Mouse (Mus musculus): ENCODE data around the gene Gm21964. TPM values are rescaled to one million over a fixed set of nuclear protein-coding genes. Genes with fewer than 3 reads are reported as not detected.

The Gm21964 gene
- not detected in 2 replicates for polyA plus RNA-seq (2016; fragmentation: Nextera tagmentation; extraction: Ambion mirVana)

GRCm38 (mm10) chr8:110100907-110101306 lies at the start of gene Gm21964:
Gene Gm21964, plus strand, starts transcription at chr8:110101207.
- H3K27ac ChIP-seq: no peak within 1 kb of the TSS
- no peaks in the 10 kb centered on the region for H3K9me3 ChIP-seq
- no peak within 1 kb of the TSS for H3K4me3 ChIP-seq
- WGBS: 87% methylated on average over 12 of the region's 12 CpGs
- no peaks in the 10 kb centered on the region for H3K36me3 ChIP-seq (replicated peaks)
- H3K4me1 ChIP-seq: no peaks in the 10 kb centered on the region
- DNase-seq (ENCODE audit: extremely low spot score, low spot score): no peak
- no peaks in the 10 kb centered on the region for H3K27me3 ChIP-seq (ENCODE audit: poor library complexity, severe bottlenecking)

DNA sequence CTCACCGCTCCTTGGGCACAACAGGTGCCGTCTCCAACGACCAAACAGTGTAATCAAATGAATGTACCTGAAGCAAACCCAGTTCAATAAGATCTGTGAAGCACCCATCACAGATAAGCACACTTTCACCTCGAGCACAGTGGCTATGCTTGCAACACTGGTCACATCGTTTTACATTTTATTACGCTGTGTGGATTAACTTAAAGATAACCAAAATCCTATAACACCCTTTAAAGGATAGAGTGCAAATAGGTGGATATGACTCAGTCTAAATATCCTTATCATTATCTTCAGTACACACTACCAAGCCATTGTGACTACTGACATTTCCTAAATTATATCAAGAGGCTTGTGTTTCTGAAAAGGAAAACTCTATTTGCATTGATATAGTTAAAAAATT lies 49.8 kb upstream of the Gm21964 start:
- Histone ChIP-seq H3K9me3 (no peaks in the 10 kb centered on the region), H3K36me3 (replicated peaks) (no peaks in the 10 kb centered on the region), H3K27me3 (ENCODE audit: poor library complexity, severe bottlenecking) (no peaks in the 10 kb centered on the region), H3K4me1 (no peaks in the 10 kb centered on the region), H3K4me3 (no peak overlapping the region), H3K27ac (no peak overlapping the region)
- no peak for DNase-seq (ENCODE audit: extremely low spot score, low spot score)
- 85% methylated on average over 6 of the region's 6 CpGs for WGBS

- DNase-seq (ENCODE audit: extremely low spot score, low spot score): no peak
Observed at GRCm38 (mm10) chr8:110058207-110058606, 42.8 kb upstream of the Gm21964 start.

GRCm38 (mm10) chr8:110064161-110064560 lies 36.8 kb upstream of the Gm21964 start:
- 82% methylated on average over 9 of the region's 9 CpGs for WGBS
- Histone ChIP-seq H3K27me3 (ENCODE audit: poor library complexity, severe bottlenecking) (no peaks in the 10 kb centered on the region), H3K4me3 (no peak overlapping the region), H3K9me3 (no peaks in the 10 kb centered on the region; the same call in 1 of the 2 replicates), H3K4me1 (no peaks in the 10 kb centered on the region), H3K27ac (no peak overlapping the region), H3K36me3 (replicated peaks) (no peaks in the 10 kb centered on the region)
- DNase-seq (ENCODE audit: extremely low spot score, low spot score): no peak

More at GRCm38 (mm10) chr8:110058207-110058606, 42.8 kb upstream of the Gm21964 start:
- no peaks in the 10 kb centered on the region for H3K4me1 ChIP-seq
- H3K27me3 ChIP-seq (ENCODE audit: poor library complexity, severe bottlenecking): no peaks in the 10 kb centered on the region
- H3K9me3 ChIP-seq: no peaks in the 10 kb centered on the region
- H3K36me3 ChIP-seq (replicated peaks): no peaks in the 10 kb centered on the region
- WGBS: 87% methylated on average over 8 of the region's 8 CpGs
- no peak overlapping the region for H3K4me3 ChIP-seq
- no peak overlapping the region for H3K27ac ChIP-seq

DNA sequence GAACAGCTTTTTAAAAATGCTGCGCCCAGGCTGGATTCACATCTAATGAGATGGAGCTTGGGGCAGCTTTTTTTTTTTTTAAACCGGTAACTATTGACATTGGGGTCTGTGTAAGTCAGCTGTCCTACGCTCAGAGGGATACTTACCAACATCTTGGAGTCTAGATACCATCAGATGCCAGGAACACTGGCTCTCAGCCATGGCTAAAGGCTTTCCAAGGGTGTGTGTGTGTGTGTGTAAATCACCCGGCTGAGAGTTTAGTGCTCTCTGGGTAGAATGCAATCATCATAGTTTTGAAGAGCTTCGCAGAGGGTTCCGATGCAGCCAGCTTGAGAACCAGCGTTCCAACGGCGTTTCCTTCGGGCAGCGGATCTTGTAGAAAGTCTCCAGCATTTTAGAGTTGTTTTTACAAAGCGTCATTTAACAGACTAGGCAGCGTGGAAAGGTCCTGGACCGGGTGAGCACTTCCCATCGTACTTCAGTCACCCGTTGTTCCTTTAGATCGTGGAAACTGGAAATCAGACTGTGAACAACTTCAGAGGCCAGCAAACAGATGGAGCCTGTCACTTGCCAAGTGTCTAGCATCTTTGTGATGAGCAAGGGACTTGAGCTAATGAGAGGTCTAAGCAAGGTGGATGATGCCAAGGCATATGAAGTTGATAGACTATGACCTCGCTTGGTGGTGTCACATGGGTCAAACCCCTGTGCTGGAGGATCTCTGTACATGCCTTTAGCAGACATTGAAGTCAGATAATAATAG lies 36.2 kb upstream of the Gm21964 start:
- Histone ChIP-seq H3K27ac (no peak overlapping the region), H3K36me3 (replicated peaks) (no peaks in the 10 kb centered on the region), H3K4me1 (no peaks in the 10 kb centered on the region), H3K9me3 (no peaks in the 10 kb centered on the region; the same call in 1 of the 2 replicates), H3K27me3 (ENCODE audit: poor library complexity, severe bottlenecking) (no peaks in the 10 kb centered on the region), H3K4me3 (no peak overlapping the region)
- WGBS: 95% methylated on average over 18 of the region's 18 CpGs
- no peak for DNase-seq (ENCODE audit: extremely low spot score, low spot score)

DNA sequence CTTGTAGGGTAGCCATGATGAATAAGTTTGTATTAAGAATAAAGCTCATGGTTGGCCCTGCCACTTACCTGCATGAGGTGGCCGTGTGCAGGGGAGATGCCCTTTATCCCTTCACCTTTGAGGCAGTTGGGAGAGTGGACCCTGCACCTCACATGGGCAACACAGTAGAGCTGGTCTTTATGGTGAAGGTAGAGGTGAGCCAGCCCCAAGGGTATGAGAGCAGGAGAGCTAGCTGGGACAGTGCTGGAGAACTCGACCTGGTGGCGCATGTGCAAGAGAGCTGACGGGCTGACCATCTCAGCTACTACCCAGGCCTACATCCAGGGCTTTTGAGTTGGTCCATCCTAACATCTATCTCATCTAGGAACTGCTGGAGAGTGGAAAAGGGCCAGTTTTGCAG lies 35.3 kb upstream of the Gm21964 start:
- Histone ChIP-seq H3K36me3 (replicated peaks) (no peaks in the 10 kb centered on the region), H3K27me3 (ENCODE audit: poor library complexity, severe bottlenecking) (no peaks in the 10 kb centered on the region), H3K27ac (no peak overlapping the region), H3K4me1 (no peaks in the 10 kb centered on the region), H3K9me3 (no peaks in the 10 kb centered on the region; the same call in 1 of the 2 replicates), H3K4me3 (no peak overlapping the region)
- 92% methylated on average over 4 of the region's 4 CpGs for WGBS
- no peak for DNase-seq (ENCODE audit: extremely low spot score, low spot score)

- no peaks in the 10 kb centered on the region for H3K27me3 ChIP-seq (ENCODE audit: poor library complexity, severe bottlenecking)
- WGBS: 89% methylated on average over 4 of the region's 4 CpGs
- H3K4me3 ChIP-seq: no peak overlapping the region
- no peak for DNase-seq (ENCODE audit: extremely low spot score, low spot score)
- no peaks in the 10 kb centered on the region for H3K36me3 ChIP-seq (replicated peaks)
- H3K9me3 ChIP-seq: no peaks in the 10 kb centered on the region; the same call in 1 of the 2 replicates
- H3K27ac ChIP-seq: no peak overlapping the region
- no peaks in the 10 kb centered on the region for H3K4me1 ChIP-seq
Observed at GRCm38 (mm10) chr8:110069706-110070105, 31.3 kb upstream of the Gm21964 start.

DNA sequence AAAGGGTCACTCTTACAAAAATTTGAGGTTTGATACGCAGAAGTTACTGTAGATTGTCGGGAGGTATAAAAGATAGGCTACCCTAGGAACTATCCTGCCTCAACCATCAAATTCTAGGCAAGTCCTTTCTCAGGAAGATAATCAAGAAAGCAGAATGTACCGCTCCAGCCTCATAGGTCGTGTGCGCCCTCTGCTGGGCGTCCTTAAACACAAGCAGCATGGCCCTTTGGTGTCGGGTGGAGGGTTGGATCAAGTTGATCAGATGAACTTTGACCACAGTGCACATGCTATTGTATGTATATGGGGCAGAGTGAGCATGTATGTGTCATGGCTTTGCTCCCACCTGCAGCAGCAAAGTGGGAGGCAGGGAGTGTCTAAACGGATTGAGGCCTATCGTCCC lies 29.4 kb upstream of the Gm21964 start:
- Histone ChIP-seq H3K27me3 (ENCODE audit: poor library complexity, severe bottlenecking) (no peaks in the 10 kb centered on the region), H3K36me3 (replicated peaks) (no peaks in the 10 kb centered on the region), H3K9me3 (no peaks in the 10 kb centered on the region; the same call in 1 of the 2 replicates), H3K27ac (no peak overlapping the region), H3K4me3 (no peak overlapping the region), H3K4me1 (no peaks in the 10 kb centered on the region)
- DNase-seq (ENCODE audit: extremely low spot score, low spot score): peak; percentile 58
- WGBS: 15% methylated on average over 9 of the region's 9 CpGs

DNA sequence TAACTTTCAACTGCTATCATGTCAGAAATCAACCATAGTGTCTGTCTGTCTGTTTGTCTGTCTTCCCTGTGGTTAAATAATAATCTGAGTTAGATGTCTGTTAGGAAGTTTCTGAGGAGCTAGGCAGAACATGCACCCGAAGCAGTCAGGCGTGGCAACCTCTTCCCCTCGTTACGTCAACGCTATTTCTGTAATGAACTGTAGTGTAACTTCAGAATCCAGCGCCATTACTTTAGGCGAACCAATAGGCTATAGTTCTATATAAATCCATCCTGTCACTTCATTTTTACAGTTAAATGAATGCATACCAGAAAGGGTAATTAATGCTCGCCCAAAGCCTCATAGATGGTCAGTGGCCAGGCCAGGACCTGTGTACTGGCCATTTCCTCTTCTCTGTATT lies 26.5 kb upstream of the Gm21964 start:
- no peaks in the 10 kb centered on the region for H3K9me3 ChIP-seq
- peaks cover 4% of the 10 kb centered on the region for H3K4me1 ChIP-seq
- DNase-seq (ENCODE audit: extremely low spot score, low spot score): no peak
- no peaks in the 10 kb centered on the region for H3K36me3 ChIP-seq (replicated peaks)
- no peaks in the 10 kb centered on the region for H3K27me3 ChIP-seq (ENCODE audit: poor library complexity, severe bottlenecking)
- no peak overlapping the region for H3K4me3 ChIP-seq
- no peak overlapping the region for H3K27ac ChIP-seq
- WGBS: 88% methylated on average over 8 of the region's 8 CpGs

DNA sequence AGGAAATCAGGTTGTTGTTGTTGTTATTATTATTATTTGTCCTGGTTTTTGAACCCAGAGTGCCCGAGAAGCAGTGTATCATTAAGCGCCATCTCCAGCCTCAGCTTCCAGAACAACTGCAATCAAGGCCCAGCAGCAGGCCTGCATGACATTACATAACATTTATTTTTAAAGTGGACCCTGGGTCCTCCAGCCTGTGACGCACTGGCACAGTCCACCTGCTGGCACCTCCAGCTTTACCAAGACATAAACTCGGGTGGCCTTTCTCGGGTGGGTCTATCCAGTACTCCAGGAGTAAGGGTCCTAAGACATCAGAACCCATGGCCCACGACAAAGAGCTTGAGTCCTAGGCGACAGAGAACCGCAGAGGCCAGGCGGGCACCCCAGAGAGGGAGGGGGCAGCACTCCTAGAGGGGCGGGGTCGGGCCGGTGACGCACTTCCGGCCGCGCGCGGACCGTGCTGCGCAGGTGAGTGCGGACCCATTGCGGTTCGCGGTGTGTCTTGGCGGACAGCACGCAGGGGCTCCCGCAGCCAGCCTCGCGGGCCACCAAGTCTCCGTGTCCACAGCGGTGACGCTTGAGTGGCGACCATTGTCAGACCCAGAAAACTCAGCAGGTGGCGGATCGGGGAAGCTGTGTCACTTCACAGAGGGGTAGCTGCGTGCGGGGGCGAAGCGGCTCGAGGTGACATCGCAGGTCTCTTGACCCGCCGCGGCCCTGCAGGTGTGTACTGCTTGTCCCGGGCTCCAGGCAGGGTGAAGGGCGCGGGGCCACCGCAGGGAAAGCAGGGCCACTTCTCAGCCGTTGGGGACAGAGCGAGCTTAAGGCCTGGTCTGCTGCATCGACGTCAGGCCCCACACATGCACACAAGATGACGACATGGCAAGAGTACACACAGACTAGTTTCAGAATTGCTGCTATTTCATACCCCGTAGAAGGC lies 21.5 kb upstream of the Gm21964 start, which contains the start of gene Zfp612:
Gene Zfp612, plus strand, starts transcription at position 465 of the 940 bp plus-strand sequence.
- WGBS: 8% methylated on average over 54 of the region's 54 CpGs
- H3K9me3 ChIP-seq: no peaks in the 10 kb centered on the region

GRCm38 (mm10) chr8:110082416-110083105 lies 18.4 kb upstream of the Gm21964 start:
- Histone ChIP-seq H3K36me3 (replicated peaks) (peaks cover 56% of the 10 kb centered on the region), H3K27ac (no peak overlapping the region), H3K27me3 (ENCODE audit: poor library complexity, severe bottlenecking) (no peaks in the 10 kb centered on the region), H3K4me1 (peaks cover 23% of the 10 kb centered on the region), H3K4me3 (no peak overlapping the region), H3K9me3 (peaks cover 10% of the 10 kb centered on the region; the same call in 1 of the 2 replicates)
- WGBS: 80% methylated on average over 11 of the region's 11 CpGs
- no peak for DNase-seq (ENCODE audit: extremely low spot score, low spot score)

More for the DNA sequence above, 21.5 kb upstream of the Gm21964 start, which contains the start of gene Zfp612:
- peak within 1 kb of the TSS; percentile 84 for H3K27ac ChIP-seq
- H3K4me1 ChIP-seq: peaks cover 23% of the 10 kb centered on the region
- H3K4me3 ChIP-seq: peak within 1 kb of the TSS; percentile 89
- H3K27me3 ChIP-seq (ENCODE audit: poor library complexity, severe bottlenecking): no peaks in the 10 kb centered on the region
- DNase-seq (ENCODE audit: extremely low spot score, low spot score): peak; percentile 64
- peaks cover 27% of the 10 kb centered on the region for H3K36me3 ChIP-seq (replicated peaks)

GRCm38 (mm10) chr8:110091869-110092268 lies 9.1 kb upstream of the Gm21964 start:
- no peaks in the 10 kb centered on the region for H3K4me1 ChIP-seq
- 57% methylated on average over 1 of the region's 1 CpGs for WGBS

More at GRCm38 (mm10) chr8:110091869-110092268, 9.1 kb upstream of the Gm21964 start:
- no peaks in the 10 kb centered on the region for H3K27me3 ChIP-seq (ENCODE audit: poor library complexity, severe bottlenecking)
- no peak overlapping the region for H3K4me3 ChIP-seq
- no peak overlapping the region for H3K27ac ChIP-seq
- peaks cover 45% of the 10 kb centered on the region for H3K36me3 ChIP-seq (replicated peaks)
- DNase-seq (ENCODE audit: extremely low spot score, low spot score): no peak
- H3K9me3 ChIP-seq: peaks cover 23% of the 10 kb centered on the region
